Mouse (Mus musculus) forebrain, embryonic 13.5 days (tissue): Measurements from ENCODE around the gene Tbc1d4. TPM values are rescaled to one million over a fixed set of nuclear protein-coding genes. Genes with fewer than 3 reads are reported as not detected.

Source experiments
- ATAC-seq: fragments of 200-750 bp; cut with Nextera tagmentation; 2 replicates; pipeline ENCODE4 v1.8.0; 2017
- H3K27ac ChIP-seq: fragments of 300-500 bp; sonication (generic); 2 replicates; pipeline ENCODE4 v1.5.1; 2015; ENCODE audit warnings: inconsistent platforms, mild to moderate bottlenecking, moderate library complexity
- H3K27me3 ChIP-seq: fragments of 300-500 bp; sonication (generic); 2 replicates; pipeline ENCODE4 v1.6.1; 2015; ENCODE audit warnings: mild to moderate bottlenecking, inconsistent platforms
- H3K36me3 ChIP-seq: fragments of 300-500 bp; sonication (generic); 2 replicates; pipeline ENCODE4 v1.6.1; 2015; ENCODE audit warnings: mild to moderate bottlenecking, inconsistent platforms; ENCODE audit not compliant: poor library complexity, severe bottlenecking
- H3K4me1 ChIP-seq: fragments of 300-500 bp; sonication (generic); 2 replicates; pipeline ENCODE4 v1.6.1; 2015; ENCODE audit warnings: inconsistent platforms
- H3K4me2 ChIP-seq: fragments of 300-500 bp; sonication (generic); 2 replicates; pipeline ENCODE4 v1.6.1; 2015; ENCODE audit warnings: inconsistent platforms, mild to moderate bottlenecking, moderate library complexity
- H3K4me3 ChIP-seq: fragments of 300-500 bp; sonication (generic); 2 replicates; pipeline ENCODE4 v1.5.1; 2015; ENCODE audit warnings: mild to moderate bottlenecking, inconsistent platforms
- H3K9ac ChIP-seq: fragments of 300-500 bp; sonication (generic); 2 replicates; pipeline ENCODE4 v1.6.1; 2015; ENCODE audit warnings: mild to moderate bottlenecking, inconsistent platforms
- H3K9me3 ChIP-seq: fragments of 300-500 bp; sonication (generic); replicated peaks from 2 replicates; pipeline ENCODE4 v1.6.1; 2016; ENCODE audit warnings: inconsistent platforms
- WGBS: fragments of 180-500 bp; shearing (Covaris S2); methylation state at CpG from one replicate; pipeline ENCODE4 v1.1.7; 2015; 5-methylcytosine and 5-hydroxymethylcytosine counted together
- polyA plus RNA-seq: library from polyadenylated mRNA; unstranded; fragments of >200 nt; fragmentation: Nextera tagmentation; extraction: Ambion mirVana; gene quantifications from 2 replicates; pipeline ENCODE4 v1.2.1, GENCODE M21; 2015

The Tbc1d4 gene
- polyA plus RNA-seq, 1 experiment from 2014 or later, result 7.3 TPM

DNA sequence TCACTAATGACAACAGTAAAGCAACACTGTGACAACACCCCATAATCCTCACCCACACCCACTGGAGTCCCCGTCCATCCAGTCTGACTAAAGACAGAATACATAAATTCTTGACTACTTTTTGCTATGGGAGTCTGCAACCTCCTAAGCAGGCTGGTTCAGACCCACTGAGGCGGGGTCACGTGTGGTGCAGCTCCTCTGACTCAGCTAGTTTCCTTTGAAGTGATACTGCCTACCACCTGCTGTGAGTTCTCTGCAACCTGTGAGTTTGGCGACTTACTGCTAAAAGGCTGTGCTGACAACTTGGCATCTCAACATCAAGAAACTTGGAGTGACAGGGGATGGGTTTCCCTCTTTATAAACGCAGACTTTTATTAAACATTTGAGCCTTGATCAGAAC is 163.8 kb downstream of the Tbc1d4 start:
- Histone ChIP-seq H3K4me1 (no peaks in the 10 kb centered on the region), H3K36me3 (no peaks in the 10 kb centered on the region), H3K4me2 (no peak overlapping the region), H3K4me3 (no peak overlapping the region), H3K9me3 (no peaks in the 10 kb centered on the region), H3K27ac (no peak overlapping the region), H3K9ac (no peak overlapping the region), H3K27me3 (no peaks in the 10 kb centered on the region)
- ATAC-seq, result no peak
- WGBS, result 70% methylated on average over 5 of the region's 5 CpGs

DNA sequence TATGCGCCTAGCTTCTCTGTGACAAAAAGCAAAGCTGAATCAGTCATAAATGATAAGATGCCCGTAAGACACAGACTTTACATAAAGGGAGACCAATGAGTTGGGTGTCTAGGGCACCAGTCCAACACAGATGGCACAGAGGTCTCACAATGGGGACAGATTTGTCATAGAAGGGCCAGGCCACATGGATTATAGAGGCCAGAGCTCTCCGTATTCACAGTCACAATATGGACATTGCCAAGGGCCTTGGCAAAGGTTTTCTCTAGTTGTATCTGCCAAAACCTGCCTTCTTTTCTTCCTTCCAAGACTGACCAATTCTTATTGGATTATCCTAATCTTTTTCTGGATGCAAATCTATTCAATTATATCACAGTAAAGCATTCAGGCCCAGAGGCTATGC is 171.1 kb downstream of the Tbc1d4 start:
- H3K27ac ChIP-seq, result no peak overlapping the region

DNA sequence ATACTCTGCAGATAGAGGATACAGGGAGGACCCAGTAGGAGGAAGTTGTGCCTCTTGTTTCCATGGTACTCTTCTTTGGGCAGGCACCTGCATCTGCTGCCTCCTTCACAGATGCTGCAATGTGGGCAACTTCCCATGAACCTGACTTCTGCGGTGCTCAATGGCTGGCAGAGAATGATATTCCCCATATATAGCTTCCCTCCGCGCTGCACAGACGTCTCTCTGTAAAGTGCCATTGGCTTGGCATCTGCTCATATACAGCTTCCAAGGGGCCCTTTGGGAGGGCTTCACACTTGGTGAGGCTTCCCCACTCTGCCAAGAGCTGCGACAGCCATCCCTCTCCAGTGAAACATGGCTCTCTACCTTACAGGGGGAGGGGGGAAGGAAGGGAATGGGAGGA is 178.5 kb downstream of the Tbc1d4 start:
- H3K9ac ChIP-seq, result no peak overlapping the region
- peak; percentile 84 for ATAC-seq
- 66% methylated on average over 5 of the region's 5 CpGs for WGBS
- H3K36me3 ChIP-seq, result no peaks in the 10 kb centered on the region
- H3K4me3 ChIP-seq, result no peak overlapping the region
- no peaks in the 10 kb centered on the region for H3K27me3 ChIP-seq
- no peaks in the 10 kb centered on the region for H3K9me3 ChIP-seq
- no peak overlapping the region for H3K4me2 ChIP-seq
- no peaks in the 10 kb centered on the region for H3K4me1 ChIP-seq
- no peak overlapping the region for H3K27ac ChIP-seq

More for the DNA sequence above, 171.1 kb downstream of the Tbc1d4 start:
- no peaks in the 10 kb centered on the region for H3K36me3 ChIP-seq
- no peaks in the 10 kb centered on the region for H3K27me3 ChIP-seq
- H3K9me3 ChIP-seq, result no peaks in the 10 kb centered on the region
- no peak overlapping the region for H3K9ac ChIP-seq
- H3K4me1 ChIP-seq, result no peaks in the 10 kb centered on the region
- peak; percentile 82 for ATAC-seq
- WGBS, result 63% methylated on average over 3 of the region's 3 CpGs
- no peak overlapping the region for H3K4me3 ChIP-seq
- no peak overlapping the region for H3K4me2 ChIP-seq

DNA sequence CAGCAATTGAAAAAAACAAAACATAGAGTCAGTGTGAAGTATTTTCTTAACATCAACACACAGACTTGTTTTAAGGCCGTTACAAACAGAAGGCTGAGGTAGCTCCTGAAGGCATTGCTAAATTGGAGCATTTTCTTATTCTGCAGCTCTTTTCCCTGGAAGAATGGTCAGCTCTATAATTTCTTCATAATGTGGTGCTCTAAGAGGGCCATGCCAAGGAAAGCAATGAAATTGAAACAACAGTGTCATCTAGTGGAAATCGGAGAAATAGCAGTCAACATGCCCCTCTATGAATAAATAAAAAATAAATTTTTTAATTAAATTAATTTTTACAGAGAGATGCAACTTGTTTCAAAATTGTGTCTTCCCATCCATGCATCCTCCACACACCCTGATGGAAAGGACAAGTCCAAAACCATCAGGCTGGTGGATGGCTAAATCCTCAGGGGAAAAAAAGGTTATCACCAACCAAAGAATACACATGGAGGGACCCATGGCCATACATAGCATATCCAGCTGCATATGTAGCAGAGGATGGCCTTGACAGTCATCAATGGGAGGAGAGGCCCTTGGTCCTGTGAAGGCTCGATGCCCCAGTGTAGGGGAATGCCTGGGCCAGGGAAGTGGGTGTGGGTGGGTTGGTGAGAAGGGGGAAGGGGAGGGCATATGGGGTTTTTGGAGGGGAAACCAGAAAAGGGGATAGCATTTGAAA is 180.0 kb downstream of the Tbc1d4 start:
- 40% methylated on average over 3 of the region's 3 CpGs for WGBS
- peak; percentile 75 for ATAC-seq
- Histone ChIP-seq H3K9me3 (no peaks in the 10 kb centered on the region), H3K27me3 (no peaks in the 10 kb centered on the region), H3K4me1 (no peaks in the 10 kb centered on the region), H3K36me3 (no peaks in the 10 kb centered on the region), H3K4me2 (no peak overlapping the region), H3K27ac (no peak overlapping the region), H3K9ac (no peak overlapping the region), H3K4me3 (no peak overlapping the region)

DNA sequence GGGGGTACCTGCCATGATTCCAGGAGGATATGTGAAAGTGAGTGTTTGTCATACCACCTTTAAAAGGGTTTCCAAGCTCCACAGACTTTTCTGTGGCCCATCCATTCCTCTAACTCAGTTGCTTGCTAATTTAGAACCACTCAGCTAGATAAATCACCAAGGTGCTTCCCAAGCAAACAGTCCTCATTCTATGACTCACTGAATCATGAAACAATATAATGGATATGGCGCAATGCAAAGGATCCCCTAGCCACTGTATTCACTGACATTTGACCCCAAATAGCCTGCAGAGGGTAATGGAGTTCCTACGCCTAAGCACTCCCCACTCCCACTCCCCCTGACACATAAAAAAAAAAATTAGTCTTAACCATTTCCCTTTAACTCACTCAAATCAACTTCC is 191.3 kb downstream of the Tbc1d4 start:
- Histone ChIP-seq H3K4me1 (no peaks in the 10 kb centered on the region), H3K27ac (no peak overlapping the region), H3K36me3 (no peaks in the 10 kb centered on the region), H3K4me3 (no peak overlapping the region), H3K9ac (no peak overlapping the region), H3K27me3 (no peaks in the 10 kb centered on the region), H3K9me3 (no peaks in the 10 kb centered on the region), H3K4me2 (no peak overlapping the region)
- no peak for ATAC-seq
- WGBS, result 73% methylated on average over 2 of the region's 2 CpGs

Other genes with a start within 250 kb of the Tbc1d4 start
- 112 and 114 TPM in 2 replicates for gene Commd6, start 31.5 kb upstream of the Tbc1d4 start, polyA plus RNA-seq
- 204 and 209 TPM in 2 replicates for gene Uchl3, start 44.8 kb upstream of the Tbc1d4 start, polyA plus RNA-seq
- not detected in 2 replicates for gene Gm9922, start 120.6 kb upstream of the Tbc1d4 start, polyA plus RNA-seq
- 2.1 TPM in 2 replicates for gene Lmo7, start 120.8 kb upstream of the Tbc1d4 start, polyA plus RNA-seq